Mouse (Mus musculus) lung, embryonic 14.5 days (tissue): ENCODE data around the gene Sec16a. TPM values are rescaled to one million over a fixed set of nuclear protein-coding genes. Genes with fewer than 3 reads are reported as not detected.

Experiments
- ATAC-seq: fragments of 200-750 bp; cut with Nextera tagmentation; 2 replicates; pipeline ENCODE4 v1.8.0; 2017; ENCODE audit warnings: mild to moderate bottlenecking, moderate TSS enrichment, moderate library complexity; ENCODE audit not compliant: insufficient read depth
- DNase-seq: peaks from one replicate; pipeline ENCODE4 v3.0.0-alpha.2; 2015
- H3K27ac ChIP-seq: fragments of 300-500 bp; sonication (generic); 2 replicates; pipeline ENCODE4 v1.5.1; 2014; ENCODE audit warnings: low read depth, mild to moderate bottlenecking, moderate library complexity
- H3K27me3 ChIP-seq: fragments of 300-500 bp; sonication (generic); 2 replicates; pipeline ENCODE4 v1.6.1; 2014; ENCODE audit warnings: low read length, control low read depth; ENCODE audit not compliant: insufficient read depth
- H3K36me3 ChIP-seq: fragments of 300-500 bp; sonication (generic); 2 replicates; pipeline ENCODE4 v1.6.1; 2014; ENCODE audit warnings: control low read depth; ENCODE audit not compliant: insufficient read depth
- H3K4me1 ChIP-seq: fragments of 300-500 bp; sonication (generic); 2 replicates; pipeline ENCODE4 v1.6.1; 2014; ENCODE audit warnings: antibody characterized with exemption, control low read depth; ENCODE audit not compliant: insufficient read depth
- H3K4me2 ChIP-seq: fragments of 300-500 bp; sonication (generic); 2 replicates; pipeline ENCODE4 v1.6.1; 2014; ENCODE audit warnings: mild to moderate bottlenecking
- H3K4me3 ChIP-seq: fragments of 300-500 bp; sonication (generic); 2 replicates; pipeline ENCODE4 v1.5.1; 2014; ENCODE audit warnings: low read depth, low read length
- H3K9ac ChIP-seq: fragments of 300-500 bp; sonication (generic); 2 replicates; pipeline ENCODE4 v1.6.1; 2014
- H3K9me3 ChIP-seq: fragments of 300-500 bp; sonication (generic); 2 replicates; pipeline ENCODE4 v1.6.1; 2016; ENCODE audit warnings: low read depth, low read length, control low read depth
- CTCF ChIP-seq: IDR thresholded peaks from 2 replicates; pipeline ENCODE4 v1.5.1; 2016; ENCODE audit warnings: antibody characterized with exemption, low read depth
- WGBS: fragments of 180-500 bp; shearing (Covaris S2); extraction: QIAGEN DNeasy Blood & Tissue Kit; methylation state at CpG from one replicate; pipeline ENCODE4 v1.1.7; 2014; 5-methylcytosine and 5-hydroxymethylcytosine counted together
- polyA plus RNA-seq: library from polyadenylated mRNA; unstranded; fragments of >200 nt; fragmentation: Nextera tagmentation; extraction: Ambion mirVana; gene quantifications from 2 replicates; pipeline ENCODE4 v1.2.1, GENCODE M21; 2014

The Sec16a gene
- polyA plus RNA-seq, 1 experiment from 2014 or later, result 36.0 TPM

DNA sequence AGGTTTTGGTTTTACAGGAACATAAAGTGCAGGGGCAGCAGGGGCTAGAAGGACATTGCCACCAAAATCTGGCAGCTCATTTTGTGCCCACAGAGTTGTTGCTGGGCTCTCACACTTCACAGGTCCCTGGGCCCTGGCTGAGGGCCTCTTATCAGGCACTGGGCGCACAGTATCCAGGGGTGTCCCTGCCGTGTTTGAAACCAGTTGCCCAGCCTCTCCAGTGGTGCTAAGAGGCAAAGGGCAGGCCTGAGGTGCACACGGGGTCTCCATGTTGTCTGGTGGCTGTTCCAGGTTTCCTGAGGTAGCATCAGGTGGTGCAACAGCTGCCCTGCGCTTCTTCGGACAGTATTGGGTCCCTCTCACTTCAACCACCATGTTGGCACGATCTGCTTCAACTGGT lies 5.3 kb downstream of the Sec16a start:
- ATAC-seq (no peak), DNase-seq (no peak)
- H3K9ac ChIP-seq, result no peak overlapping the region

GRCm38 (mm10) chr2:26438373-26438772 lies 6.6 kb downstream of the Sec16a start:
- ATAC-seq (no peak), DNase-seq (no peak)
- H3K4me1 ChIP-seq, result 0 out of 2 replicates have a peak, but pooled peaks cover 4% of the 10 kb centered on the region
- no peak overlapping the region for H3K4me2 ChIP-seq
- H3K9ac ChIP-seq, result no peak overlapping the region
- peaks cover 74% of the 10 kb centered on the region for H3K36me3 ChIP-seq
- no peak overlapping the region for H3K27ac ChIP-seq
- WGBS, result 81% methylated on average over 7 of the region's 7 CpGs
- no peak for TF ChIP-seq CTCF
- no peak overlapping the region for H3K4me3 ChIP-seq
- H3K9me3 ChIP-seq, result no peaks in the 10 kb centered on the region
- H3K27me3 ChIP-seq, result no peaks in the 10 kb centered on the region

More for the DNA sequence above, 5.3 kb downstream of the Sec16a start:
- Histone ChIP-seq H3K4me1 (peaks cover 8% of the 10 kb centered on the region; the same call in 1 of the 2 replicates), H3K4me2 (no peak overlapping the region), H3K36me3 (peaks cover 62% of the 10 kb centered on the region), H3K9me3 (no peaks in the 10 kb centered on the region), H3K27ac (no peak overlapping the region), H3K4me3 (no peak overlapping the region), H3K27me3 (no peaks in the 10 kb centered on the region)
- 86% methylated on average over 6 of the region's 6 CpGs for WGBS
- no peak for TF ChIP-seq CTCF

- WGBS, result 66% methylated on average over 4 of the region's 4 CpGs
- H3K9me3 ChIP-seq, result no peaks in the 10 kb centered on the region
- no peak overlapping the region for H3K9ac ChIP-seq
- peaks cover 85% of the 10 kb centered on the region for H3K36me3 ChIP-seq
- no peaks in the 10 kb centered on the region for H3K27me3 ChIP-seq
- DNase-seq, result no peak
- H3K4me1 ChIP-seq, result no peaks in the 10 kb centered on the region
- TF ChIP-seq CTCF, result no peak
- no peak overlapping the region for H3K4me3 ChIP-seq
- H3K4me2 ChIP-seq, result no peak overlapping the region
- ATAC-seq, result no peak
- H3K27ac ChIP-seq, result no peak overlapping the region
Observed at GRCm38 (mm10) chr2:26437221-26437620, 7.8 kb downstream of the Sec16a start.

DNA sequence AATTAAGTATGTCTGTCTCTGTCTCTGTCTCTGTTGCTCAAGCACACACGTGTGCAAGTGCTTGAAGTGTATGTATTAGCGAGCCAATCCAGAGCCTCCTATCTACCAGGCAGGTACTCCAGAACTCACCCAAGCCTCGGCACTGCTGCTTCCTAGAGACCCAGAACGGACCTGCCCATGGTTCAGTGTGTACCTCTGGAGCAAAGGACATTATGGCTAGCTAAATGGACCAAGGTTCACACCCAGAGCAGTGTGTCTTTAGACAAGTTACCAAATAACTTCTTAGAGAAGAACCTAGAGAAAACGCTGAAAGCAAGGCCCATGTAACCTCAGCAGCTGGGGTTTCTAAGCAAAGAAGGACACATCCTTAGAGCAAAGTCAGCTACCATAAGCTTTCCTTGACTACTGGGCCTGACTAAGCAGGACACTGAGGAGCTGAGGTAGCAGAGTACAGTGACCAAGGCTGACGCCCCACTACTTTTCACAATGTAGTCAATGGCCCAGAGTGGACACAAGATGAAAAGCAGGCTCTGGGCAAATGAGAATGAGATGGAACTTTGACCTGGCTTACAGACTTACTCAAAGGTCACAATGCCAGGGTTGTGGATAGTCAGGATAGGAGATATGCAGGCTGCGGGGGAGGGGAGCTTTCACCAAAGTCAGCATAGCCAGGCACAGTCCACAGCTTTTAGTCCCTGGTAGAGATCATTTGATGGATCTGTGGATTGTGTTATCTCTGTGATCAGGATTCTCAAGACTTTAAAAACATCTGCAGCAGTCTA lies 10.0 kb downstream of the Sec16a start:
- ATAC-seq (no peak), DNase-seq (no peak)
- H3K9ac ChIP-seq, result no peak overlapping the region
- H3K4me3 ChIP-seq, result no peak overlapping the region
- H3K27ac ChIP-seq, result no peak overlapping the region
- no peaks in the 10 kb centered on the region for H3K27me3 ChIP-seq
- H3K36me3 ChIP-seq, result peaks cover 84% of the 10 kb centered on the region
- H3K9me3 ChIP-seq, result no peaks in the 10 kb centered on the region
- no peak for TF ChIP-seq CTCF
- WGBS, result 89% methylated on average over 7 of the region's 7 CpGs
- no peaks in the 10 kb centered on the region for H3K4me1 ChIP-seq
- no peak overlapping the region for H3K4me2 ChIP-seq

DNA sequence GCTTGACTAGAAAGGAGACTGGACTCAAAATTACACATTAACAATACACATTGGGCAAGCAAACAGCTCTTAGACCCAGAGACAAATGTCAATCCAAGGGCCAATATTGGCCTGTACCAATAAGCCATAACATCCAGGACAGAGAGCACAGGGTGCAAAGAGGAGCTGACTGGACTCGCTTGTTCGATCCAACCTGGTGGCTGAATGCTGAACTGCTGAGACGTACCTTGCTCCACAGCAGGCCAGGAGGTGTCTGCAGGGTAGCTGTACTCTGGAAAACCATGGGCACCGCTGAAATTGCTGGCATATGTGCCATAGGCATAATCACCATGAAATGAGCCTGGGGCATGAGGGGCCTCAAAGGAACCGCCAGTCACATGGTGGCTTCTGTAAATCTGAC lies 15.2 kb downstream of the Sec16a start:
- peak; percentile 2; the same call in 1 of the 2 replicates for TF ChIP-seq CTCF
- Histone ChIP-seq H3K36me3 (peaks cover 96% of the 10 kb centered on the region), H3K4me1 (no peaks in the 10 kb centered on the region), H3K9me3 (no peaks in the 10 kb centered on the region), H3K9ac (no peak overlapping the region), H3K27ac (no peak overlapping the region), H3K4me3 (no peak overlapping the region), H3K27me3 (no peaks in the 10 kb centered on the region), H3K4me2 (no peak overlapping the region)
- ATAC-seq (no peak), DNase-seq (no peak)
- WGBS, result 91% methylated on average over 5 of the region's 5 CpGs

GRCm38 (mm10) chr2:26424541-26424940 lies 20.5 kb downstream of the Sec16a start:
- no peak for TF ChIP-seq CTCF
- no peaks in the 10 kb centered on the region for H3K9me3 ChIP-seq
- no peaks in the 10 kb centered on the region for H3K27me3 ChIP-seq
- no peak for DNase-seq
- no peak for ATAC-seq
- WGBS, result 89% methylated on average over 2 of the region's 2 CpGs
- H3K9ac ChIP-seq, result no peak overlapping the region
- H3K36me3 ChIP-seq, result peaks cover 97% of the 10 kb centered on the region
- no peak overlapping the region for H3K4me2 ChIP-seq
- H3K4me3 ChIP-seq, result no peak overlapping the region
- no peak overlapping the region for H3K27ac ChIP-seq
- H3K4me1 ChIP-seq, result no peaks in the 10 kb centered on the region

GRCm38 (mm10) chr2:26423086-26423485 lies 21.9 kb downstream of the Sec16a start:
- ATAC-seq, result no peak

More at GRCm38 (mm10) chr2:26423086-26423485, 21.9 kb downstream of the Sec16a start:
- 100% methylated on average over 1 of the region's 1 CpGs for WGBS
- H3K4me2 ChIP-seq, result no peak overlapping the region
- no peaks in the 10 kb centered on the region for H3K9me3 ChIP-seq
- TF ChIP-seq CTCF, result no peak
- H3K4me1 ChIP-seq, result no peaks in the 10 kb centered on the region
- no peaks in the 10 kb centered on the region for H3K27me3 ChIP-seq
- no peak for DNase-seq
- H3K4me3 ChIP-seq, result no peak overlapping the region
- H3K9ac ChIP-seq, result no peak overlapping the region
- H3K36me3 ChIP-seq, result peaks cover 96% of the 10 kb centered on the region
- no peak overlapping the region for H3K27ac ChIP-seq
